In the genomic region with DNA sequence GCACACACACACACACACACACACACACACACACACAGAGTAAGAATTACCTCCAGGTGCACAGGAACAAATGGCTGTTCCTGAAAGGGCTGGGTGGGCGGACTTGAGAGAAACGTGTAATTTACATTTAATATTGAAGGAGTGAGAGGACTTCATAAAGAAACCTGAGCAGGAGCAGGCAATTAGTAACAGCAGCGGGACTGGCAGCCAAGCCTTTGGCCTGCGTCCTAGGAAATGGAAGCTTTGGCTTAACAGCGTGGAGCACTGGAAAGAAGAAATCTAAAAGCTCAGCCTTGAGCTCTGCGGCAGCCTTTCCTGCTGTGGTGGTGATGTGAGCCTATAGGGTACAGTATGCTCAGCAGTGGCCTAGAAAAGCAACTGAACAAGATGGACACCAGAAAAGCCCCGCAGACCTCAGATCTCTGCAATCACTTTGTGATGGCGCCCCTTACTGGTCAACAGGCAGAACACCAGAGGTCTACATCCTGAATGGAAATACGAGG, we compare ENCODE assay signal across 8 mouse cellular contexts.
DNase-seq lines count a peak whose midpoint lies in the region; ATAC-seq lines count a peak whose summit lies in the region.

No protein-coding gene starts in this region.

- no peak overlapping the region for H3K9ac ChIP-seq in hindbrain, embryonic 14.5 days
- no peak overlapping the region for H3K9ac ChIP-seq in midbrain, embryonic 16.5 days (ENCODE audit: low read depth, low read length)

- peak; percentile 15 for DNase-seq in ovary, postnatal 14 days (ENCODE audit: low spot score)
- DNase-seq in ovary, postnatal 10 days (ENCODE audit: low spot score) = no peak
- peak; percentile 78 for DNase-seq in embryo, embryonic 11 days
- peak; percentile 81 for DNase-seq in hindbrain, embryonic 14.5 days (ENCODE audit: low spot score)
- peak; percentile 70 to 81 for DNase-seq in left cerebral cortex, adult 18-20 months (ENCODE audit: low spot score in 2 of 2)
- DNase-seq in urinary bladder, postnatal 36 days (ENCODE audit: low spot score in 2 of 2) = no peak

- H3K36me3 ChIP-seq in hindbrain, embryonic 14.5 days (replicated peaks; ENCODE audit: control insufficient read depth, insufficient read depth) = no peaks in the 10 kb centered on the region
- H3K36me3 ChIP-seq in midbrain, embryonic 16.5 days (ENCODE audit: control insufficient read depth, insufficient read depth, low read length) = no peaks in the 10 kb centered on the region

- no peak overlapping the region for H3K4me3 ChIP-seq in hindbrain, embryonic 14.5 days (replicated peaks; ENCODE audit: low read length)
- H3K4me3 ChIP-seq in midbrain, embryonic 16.5 days (ENCODE audit: low read depth, low read length) = no peak overlapping the region

- H3K27ac ChIP-seq in hindbrain, embryonic 14.5 days = peak overlapping the region; percentile 58
- peak overlapping the region; percentile 68 for H3K27ac ChIP-seq in midbrain, embryonic 16.5 days (ENCODE audit: low read length)

- H3K9me3 ChIP-seq in hindbrain, embryonic 14.5 days (ENCODE audit: control insufficient read depth, low read length) = no peaks in the 10 kb centered on the region
- no peaks in the 10 kb centered on the region for H3K9me3 ChIP-seq in midbrain, embryonic 16.5 days (replicated peaks; ENCODE audit: control insufficient read depth, low read length, poor library complexity, severe bottlenecking)

- 0 out of 2 replicates have a peak overlapping the region, but pooled peaks have one; percentile 2 for H3K4me2 ChIP-seq in hindbrain, embryonic 14.5 days (replicated peaks)
- peak overlapping the region; percentile 35 for H3K4me2 ChIP-seq in midbrain, embryonic 16.5 days (ENCODE audit: low read length)

- H3K4me1 ChIP-seq in hindbrain, embryonic 14.5 days (replicated peaks; ENCODE audit: control insufficient read depth, insufficient read depth, low read length) = peaks cover 11% of the 10 kb centered on the region
- H3K4me1 ChIP-seq in midbrain, embryonic 16.5 days (ENCODE audit: control insufficient read depth, insufficient read depth, low read length) = peaks cover 22% of the 10 kb centered on the region

- WGBS in hindbrain, embryonic 14.5 days = 54% methylated on average over 9 of the region's 9 CpGs
- WGBS in midbrain, embryonic 16.5 days = 45% methylated on average over 9 of the region's 9 CpGs

- peak; percentile 70; the same call in 1 of the 2 replicates for ATAC-seq in hindbrain, embryonic 14.5 days (ENCODE audit: low FRiP score)
- peak; percentile 77 for ATAC-seq in midbrain, embryonic 16.5 days
- ATAC-seq in activated CD4-positive, CD25-positive, alpha-beta regulatory T cell, adult 4 months = no peak

- no peaks in the 10 kb centered on the region for H3K27me3 ChIP-seq in hindbrain, embryonic 14.5 days (ENCODE audit: control insufficient read depth, insufficient read depth, low read length)
- H3K27me3 ChIP-seq in midbrain, embryonic 16.5 days (ENCODE audit: control insufficient read depth, insufficient read depth, low read depth, low read length) = no peaks in the 10 kb centered on the region

Comparison
In these comparisons a context has a peak if more than half of its experiments do, and no peak if none do; other contexts are left out.
1. DNase-seq: peak in ovary, postnatal 14 days (single experiment), embryo, embryonic 11 days (single experiment), hindbrain, embryonic 14.5 days (single experiment) and left cerebral cortex, adult 18-20 months (2 of 2); none in ovary, postnatal 10 days (single experiment) and urinary bladder, postnatal 36 days (0 of 2).